Comparison of ENCODE assay signal across 19 mouse cellular contexts in genomic region chr1:133027980-133028379, GRCm38 (mm10). TPM values are rescaled to one million over a fixed set of nuclear protein-coding genes. Genes with fewer than 3 reads are reported as not detected.
DNase-seq lines count a peak whose midpoint lies in the region; ATAC-seq and TF ChIP-seq lines count a peak whose summit lies in the region.
"Had no signal": no experiment of that assay in that cellular context is flagged by ENCODE, and none has a peak within 500 bp of the region (broad histone marks: within the 10 kb centered on the region; RNA-seq: fewer than 3 reads in every experiment).

No protein-coding gene starts in this region.

- 0 out of 2 replicates have a peak, but pooled peaks have one; percentile 78 for ATAC-seq in heart, embryonic 12.5 days (ENCODE audit: insufficient number of reproducible peaks, low FRiP score)
- ATAC-seq in liver, embryonic 16.5 days (ENCODE audit: low read depth): peak; percentile 62
- no peak for ATAC-seq in hindbrain, embryonic 11.5 days (ENCODE audit: low FRiP score)

- intact Hi-C loops in heart, postnatal 36 days (cut with DNase I): no loop called here

- no peaks in the 10 kb centered on the region for H3K36me3 ChIP-seq in heart, embryonic 12.5 days
- no peaks in the 10 kb centered on the region; the same call in 1 of the 2 replicates for H3K36me3 ChIP-seq in erythroblast, embryonic 14.5 days (ENCODE audit: control insufficient read depth)
- H3K36me3 ChIP-seq in liver, embryonic 16.5 days (ENCODE audit: control insufficient read depth, insufficient read depth): no peaks in the 10 kb centered on the region
- H3K36me3 ChIP-seq in hindbrain, embryonic 11.5 days (ENCODE audit: control insufficient read depth, insufficient read depth, low read length): no peaks in the 10 kb centered on the region
- H3K36me3 ChIP-seq: heart, embryonic 10.5 days; midbrain, embryonic 12.5 days; neural tube, embryonic 15.5 days; stomach, embryonic 15.5 days had no signal

- 44% methylated on average over 7 of the region's 7 CpGs for WGBS in heart, embryonic 12.5 days
- WGBS in liver, embryonic 16.5 days (ENCODE audit: insufficient replicate concordance): 38% methylated on average over 7 of the region's 7 CpGs
- 54% methylated on average over 7 of the region's 7 CpGs for WGBS in cerebellum, adult 2 months
- WGBS in hindbrain, embryonic 11.5 days: 43% methylated on average over 7 of the region's 7 CpGs

- no peaks in the 10 kb centered on the region for H3K27me3 ChIP-seq in heart, embryonic 12.5 days (replicated peaks)
- H3K27me3 ChIP-seq in erythroblast, embryonic 14.5 days (ENCODE audit: control insufficient read depth): no peaks in the 10 kb centered on the region
- H3K27me3 ChIP-seq in liver, embryonic 16.5 days (ENCODE audit: control insufficient read depth, insufficient read depth, low read depth, low read length): no peaks in the 10 kb centered on the region
- H3K27me3 ChIP-seq in cerebellum, adult 2 months (ENCODE audit: control insufficient read depth, insufficient read depth, low read length): no peaks in the 10 kb centered on the region
- no peaks in the 10 kb centered on the region for H3K27me3 ChIP-seq in hindbrain, embryonic 11.5 days (ENCODE audit: control insufficient read depth, insufficient read depth, low read length)
- H3K27me3 ChIP-seq: midbrain, embryonic 12.5 days; neural tube, embryonic 15.5 days; stomach, embryonic 15.5 days had no signal

- no peak for DNase-seq in heart, postnatal 36 days
- DNase-seq in MEL-GATA-1-ER (ENCODE audit: extremely low read depth, low read depth): peak; percentile 34
- no peak for DNase-seq in cerebellum, adult 2 months
- DNase-seq in frontal cortex, adult 2 months (ENCODE audit: extremely low spot score in 1 of 2, low spot score in 1 of 2): no peak
- no peak for DNase-seq in hindbrain, embryonic 11.5 days (ENCODE audit: low spot score)
- DNase-seq: adrenal gland, adult 8-10 months; cerebellum, adult 18-20 months; gastrocnemius, postnatal 14 days; heart, postnatal 14 days; kidney, adult 9 months; layer of hippocampus, postnatal 36 days; spleen, adult 18-20 months had no signal

- no peak overlapping the region for H3K4me2 ChIP-seq in heart, embryonic 12.5 days
- no peak overlapping the region; the same call in none of the 2 replicates for H3K4me2 ChIP-seq in liver, embryonic 16.5 days (ENCODE audit: low read depth, low read length)
- H3K4me2 ChIP-seq in hindbrain, embryonic 11.5 days (replicated peaks; ENCODE audit: low read depth, low read length): no peak overlapping the region
- H3K4me2 ChIP-seq: midbrain, embryonic 12.5 days; neural tube, embryonic 15.5 days; stomach, embryonic 15.5 days had no signal

- no peak for TF ChIP-seq CTCF in cerebellum, adult 2 months (IDR thresholded peaks at IDR 0.05; ENCODE audit: borderline replicate concordance, insufficient read depth, low read depth, low read length)

- H3K9ac ChIP-seq in heart, embryonic 12.5 days: no peak overlapping the region
- H3K9ac ChIP-seq in liver, embryonic 16.5 days (ENCODE audit: low read depth, low read length): 0 out of 2 replicates have a peak overlapping the region, but pooled peaks have one; percentile 12
- H3K9ac ChIP-seq in hindbrain, embryonic 11.5 days (ENCODE audit: low read depth, low read length): no peak overlapping the region
- H3K9ac ChIP-seq: midbrain, embryonic 12.5 days; neural tube, embryonic 15.5 days; stomach, embryonic 15.5 days had no signal

- no peaks in the 10 kb centered on the region for H3K9me3 ChIP-seq in heart, embryonic 12.5 days (replicated peaks)
- no peaks in the 10 kb centered on the region for H3K9me3 ChIP-seq in erythroblast, embryonic 14.5 days (ENCODE audit: control insufficient read depth, low read length)
- no peaks in the 10 kb centered on the region for H3K9me3 ChIP-seq in liver, embryonic 16.5 days (replicated peaks; ENCODE audit: control insufficient read depth, low read length)
- no peaks in the 10 kb centered on the region for H3K9me3 ChIP-seq in hindbrain, embryonic 11.5 days (ENCODE audit: control insufficient read depth, low read length)
- H3K9me3 ChIP-seq: heart, embryonic 10.5 days; midbrain, embryonic 12.5 days; neural tube, embryonic 15.5 days; stomach, embryonic 15.5 days had no signal

- H3K4me1 ChIP-seq in heart, embryonic 12.5 days (replicated peaks): peaks cover 13% of the 10 kb centered on the region
- H3K4me1 ChIP-seq in erythroblast, embryonic 14.5 days (ENCODE audit: control insufficient read depth): peaks cover 45% of the 10 kb centered on the region
- peaks cover 26% of the 10 kb centered on the region for H3K4me1 ChIP-seq in liver, embryonic 16.5 days (ENCODE audit: control insufficient read depth, low read depth, low read length)
- no peaks in the 10 kb centered on the region for H3K4me1 ChIP-seq in cerebellum, adult 2 months (ENCODE audit: control insufficient read depth, insufficient read depth, low read length)
- H3K4me1 ChIP-seq in hindbrain, embryonic 11.5 days (replicated peaks; ENCODE audit: control insufficient read depth, insufficient read depth, low read length): 0 out of 2 replicates have a peak, but pooled peaks cover 3% of the 10 kb centered on the region

- H3K4me3 ChIP-seq in heart, embryonic 12.5 days: no peak overlapping the region
- peak overlapping the region; percentile 24 for H3K4me3 ChIP-seq in erythroblast, embryonic 14.5 days (replicated peaks)
- no peak overlapping the region for H3K4me3 ChIP-seq in liver, embryonic 16.5 days (ENCODE audit: low read depth, low read length)
- no peak overlapping the region for H3K4me3 ChIP-seq in cerebellum, adult 2 months (replicated peaks; ENCODE audit: insufficient read depth, low read depth, low read length)
- no peak overlapping the region for H3K4me3 ChIP-seq in hindbrain, embryonic 11.5 days (ENCODE audit: low read depth, low read length)
- H3K4me3 ChIP-seq: heart, embryonic 10.5 days; midbrain, embryonic 12.5 days; neural tube, embryonic 15.5 days; stomach, embryonic 15.5 days had no signal

- no peak overlapping the region for H3K27ac ChIP-seq in heart, embryonic 12.5 days (ENCODE audit: poor library complexity, severe bottlenecking)
- H3K27ac ChIP-seq in liver, embryonic 16.5 days (ENCODE audit: low read length): peak overlapping the region; percentile 55; the same call in 1 of the 2 replicates
- H3K27ac ChIP-seq in cerebellum, adult 2 months (ENCODE audit: insufficient read depth, low read length): no peak overlapping the region
- no peak overlapping the region for H3K27ac ChIP-seq in hindbrain, embryonic 11.5 days (ENCODE audit: low read depth, low read length)
- H3K27ac ChIP-seq: heart, embryonic 10.5 days; midbrain, embryonic 12.5 days; neural tube, embryonic 15.5 days; stomach, embryonic 15.5 days had no signal

- no peak for TF ChIP-seq POLR2A in cerebellum, adult 2 months (IDR thresholded peaks at IDR 0.05; ENCODE audit: borderline replicate concordance, insufficient read depth, low read length)

RNA-seq across cellular contexts. Expression of gene Mdm4, which starts 2.4 kb away (rescaled TPM):
- 31.3 and 35.5 TPM in 2 replicates for polyA plus RNA-seq in heart, embryonic 12.5 days (2016; fragmentation: Nextera tagmentation; extraction: Ambion mirVana)
- total RNA-seq in heart, postnatal 36 days (2021): 10 to 100 TPM; 25.3 to 29.9 TPM
- 0.74 and 1.1 TPM in 2 replicates for polyA plus RNA-seq in erythroblast, embryonic 14.5 days (2012)
- polyA plus RNA-seq in liver, embryonic 16.5 days (2015; fragmentation: Nextera tagmentation; extraction: Ambion mirVana): 12.7 and 13.4 TPM in 2 replicates
- polyA plus RNA-seq in cerebellum, adult 2 months (2012; rRNA removed): 76.2 and 77.8 TPM in 2 replicates
- polyA plus RNA-seq in frontal cortex, adult 2 months (2012; rRNA removed): 67.2 TPM in 2 replicates
- 36.6 and 61.7 TPM in 2 replicates for polyA plus RNA-seq in hindbrain, embryonic 11.5 days (2014; fragmentation: Nextera tagmentation; extraction: Ambion mirVana)

RNA-seq across cellular contexts. Expression of gene Pik3c2b, which starts 17.5 kb away (rescaled TPM):
- 11.5 and 11.7 TPM in 2 replicates for polyA plus RNA-seq in heart, embryonic 12.5 days (2016; fragmentation: Nextera tagmentation; extraction: Ambion mirVana)
- 10 to 100 TPM; 17.9 to 20.4 TPM for total RNA-seq in heart, postnatal 36 days (2021)
- polyA plus RNA-seq in erythroblast, embryonic 14.5 days (2012): 0.01 and 0.03 TPM in 2 replicates
- polyA plus RNA-seq in liver, embryonic 16.5 days (2015; fragmentation: Nextera tagmentation; extraction: Ambion mirVana): 0.85 and 1.2 TPM in 2 replicates
- polyA plus RNA-seq in cerebellum, adult 2 months (2012; rRNA removed): 12.9 and 15.5 TPM in 2 replicates
- polyA plus RNA-seq in frontal cortex, adult 2 months (2012; rRNA removed): 14.9 and 16.2 TPM in 2 replicates
- polyA plus RNA-seq in hindbrain, embryonic 11.5 days (2014; fragmentation: Nextera tagmentation; extraction: Ambion mirVana): 15.7 and 21.2 TPM in 2 replicates
